Comparison of ENCODE assay signal across 33 mouse cellular contexts in genomic region chr6:98513217-98513616, GRCm38 (mm10).
DNase-seq lines count a peak whose midpoint lies in the region; ATAC-seq and TF ChIP-seq lines count a peak whose summit lies in the region.
"Had no signal": no experiment of that assay in that cellular context is flagged by ENCODE, and none has a peak within 500 bp of the region (broad histone marks: within the 10 kb centered on the region; RNA-seq: fewer than 3 reads in every experiment).

No protein-coding gene starts in this region.

- TF ChIP-seq POLR2A in liver, adult 2 months (IDR thresholded peaks at IDR 0.05; ENCODE audit: extremely low read depth, insufficient read depth, low read length), result no peak

- POLR2A ChIA-PET in Patski (lab: Charles Lee), result interaction anchor here (0.6 kb wide), 2 partner anchors 888 to 1067 kb away, joined by 3 to 4 read pairs; no protein-coding TSS in a partner anchor

- no peak overlapping the region for H3K27ac ChIP-seq in liver, adult 2 months (replicated peaks; ENCODE audit: insufficient read depth, low read depth, low read length)
- H3K27ac ChIP-seq in liver, embryonic 11.5 days (ENCODE audit: low read depth, low read length), result no peak overlapping the region
- no peak overlapping the region for H3K27ac ChIP-seq in neural tube, embryonic 15.5 days (replicated peaks)
- H3K27ac ChIP-seq in forebrain, postnatal 0 days (ENCODE audit: low read depth, low read length), result no peak overlapping the region
- H3K27ac ChIP-seq: hindbrain, embryonic 12.5 days; hindbrain, postnatal 0 days; intestine, embryonic 15.5 days; kidney, postnatal 0 days; limb, embryonic 10.5 days; limb, embryonic 15.5 days; liver, embryonic 15.5 days; midbrain, embryonic 10.5 days; neural tube, embryonic 13.5 days had no signal

- H3K4me1 ChIP-seq in liver, adult 2 months (ENCODE audit: control insufficient read depth, insufficient read depth, low read length), result no peaks in the 10 kb centered on the region
- H3K4me1 ChIP-seq in liver, embryonic 11.5 days (replicated peaks; ENCODE audit: control insufficient read depth, insufficient read depth, low read length), result no peaks in the 10 kb centered on the region
- H3K4me1 ChIP-seq in neural tube, embryonic 15.5 days, result no peaks in the 10 kb centered on the region
- H3K4me1 ChIP-seq in forebrain, postnatal 0 days (ENCODE audit: insufficient read depth), result no peaks in the 10 kb centered on the region
- H3K4me1 ChIP-seq: intestine, embryonic 15.5 days; limb, embryonic 10.5 days; liver, embryonic 15.5 days had no signal

- DNase-seq in liver, adult 2 months (ENCODE audit: extremely low read depth, low read depth, low spot score), result peak; percentile 17
- DNase-seq in liver, embryonic 11.5 days (ENCODE audit: low spot score), result no peak
- DNase-seq in Patski (ENCODE audit: low read depth, low spot score), result peak; percentile 9
- DNase-seq in skeletal muscle tissue, adult 2 months (ENCODE audit: low read depth, low spot score), result peak; percentile 3
- no peak for DNase-seq in spleen, postnatal 10 days (ENCODE audit: low spot score in 2 of 2)
- no peak for DNase-seq in forebrain, postnatal 0 days
- DNase-seq: adrenal gland, postnatal 14 days; B cell, adult 2 months; cerebellum, adult 18-20 months; cerebellum, postnatal 10 days; gastrocnemius, postnatal 36 days; heart, adult 18-20 months; heart, postnatal 36 days; kidney, adult 2 months; kidney, postnatal 4 days; lung, postnatal 4 days; thymus, adult 18-20 months; thymus, postnatal 25 days had no signal

- H3K4me2 ChIP-seq in liver, embryonic 11.5 days, result no peak overlapping the region
- no peak overlapping the region for H3K4me2 ChIP-seq in neural tube, embryonic 15.5 days
- H3K4me2 ChIP-seq in forebrain, postnatal 0 days (ENCODE audit: low read depth), result no peak overlapping the region
- H3K4me2 ChIP-seq: heart, embryonic 11.5 days; hindbrain, embryonic 12.5 days; intestine, embryonic 15.5 days; limb, embryonic 15.5 days; liver, embryonic 15.5 days; neural tube, embryonic 13.5 days had no signal

- H3ac ChIP-seq in C2C12 (ENCODE audit: control insufficient read depth, insufficient read length, low read depth), result no peak overlapping the region

- TF ChIP-seq CTCF in liver, adult 2 months (IDR thresholded peaks at IDR 0.05; ENCODE audit: low read depth, low read length), result no peak
- TF ChIP-seq CTCF in C2C12 (IDR thresholded peaks at IDR 0.05; ENCODE audit: control insufficient read depth, insufficient read depth, insufficient read length), result no peak
- TF ChIP-seq CTCF in Patski (IDR thresholded peaks at IDR 0.05), result no peak
- no peak for TF ChIP-seq CTCF in forebrain, postnatal 0 days (IDR thresholded peaks at IDR 0.05; ENCODE audit: low read depth)

- H3K27me3 ChIP-seq in liver, adult 2 months (ENCODE audit: control insufficient read depth, insufficient read depth, low read length), result no peaks in the 10 kb centered on the region
- no peaks in the 10 kb centered on the region for H3K27me3 ChIP-seq in liver, embryonic 11.5 days (replicated peaks; ENCODE audit: control insufficient read depth, insufficient read depth, low read length)
- H3K27me3 ChIP-seq in C2C12 (ENCODE audit: control insufficient read depth, insufficient read depth, insufficient read length) (no peaks in the 10 kb centered on the region), Patski (peaks cover 5% of the 10 kb centered on the region)
- H3K27me3 ChIP-seq in neural tube, embryonic 15.5 days (replicated peaks), result no peaks in the 10 kb centered on the region
- no peaks in the 10 kb centered on the region for H3K27me3 ChIP-seq in forebrain, postnatal 0 days (ENCODE audit: insufficient read depth, low read length)
- H3K27me3 ChIP-seq: hindbrain, embryonic 12.5 days; intestine, embryonic 15.5 days; limb, embryonic 15.5 days; liver, embryonic 15.5 days; neural tube, embryonic 13.5 days had no signal

- ATAC-seq in liver, embryonic 11.5 days (replicated peaks; ENCODE audit: low FRiP score), result no peak
- no peak for ATAC-seq in Patski
- no peak for ATAC-seq in neural tube, embryonic 15.5 days (ENCODE audit: low FRiP score)
- no peak for ATAC-seq in forebrain, postnatal 0 days
- ATAC-seq: forebrain, embryonic 16.5 days; hindbrain, postnatal 0 days; intestine, embryonic 15.5 days had no signal

- no peak overlapping the region for H3K4me3 ChIP-seq in liver, adult 2 months (ENCODE audit: insufficient read depth, low read depth, low read length)
- H3K4me3 ChIP-seq in liver, embryonic 11.5 days (ENCODE audit: low read depth, low read length), result no peak overlapping the region
- H3K4me3 ChIP-seq in C2C12 (ENCODE audit: insufficient read depth, poor library complexity, severe bottlenecking), result no peak overlapping the region
- H3K4me3 ChIP-seq in neural tube, embryonic 15.5 days (replicated peaks), result no peak overlapping the region
- H3K4me3 ChIP-seq in forebrain, postnatal 0 days (ENCODE audit: low read depth, low read length), result no peak overlapping the region
- H3K4me3 ChIP-seq: erythroblast, embryonic 14.5 days; hindbrain, embryonic 12.5 days; intestine, embryonic 15.5 days; limb, embryonic 10.5 days; limb, embryonic 15.5 days; liver, embryonic 15.5 days; midbrain, embryonic 10.5 days; neural tube, embryonic 13.5 days had no signal

- no peaks in the 10 kb centered on the region for H3K79me3 ChIP-seq in C2C12 (ENCODE audit: low read depth)

- CTCF ChIA-PET in Patski (lab: Charles Lee), result no interaction called here

- WGBS in liver, adult 2 months, result 35% methylated on average over 3 of the region's 3 CpGs
- 32% methylated on average over 3 of the region's 3 CpGs for WGBS in liver, embryonic 11.5 days
- 51% methylated on average over 3 of the region's 3 CpGs for WGBS in neural tube, embryonic 15.5 days
- 31% methylated on average over 3 of the region's 3 CpGs for WGBS in forebrain, postnatal 0 days

- in situ Hi-C loops in Patski (cut with MboI; ENCODE audit: low pct_unique_long_range_greater_than_20kb), result no loop called here

- no peak overlapping the region for H3K9ac ChIP-seq in liver, adult 2 months (ENCODE audit: low read depth, low read length)
- H3K9ac ChIP-seq in liver, embryonic 11.5 days (ENCODE audit: low read depth, low read length), result no peak overlapping the region
- no peak overlapping the region for H3K9ac ChIP-seq in neural tube, embryonic 15.5 days (replicated peaks)
- no peak overlapping the region for H3K9ac ChIP-seq in forebrain, postnatal 0 days
- H3K9ac ChIP-seq: hindbrain, embryonic 12.5 days; intestine, embryonic 15.5 days; limb, embryonic 15.5 days; liver, embryonic 15.5 days; neural tube, embryonic 13.5 days had no signal

- no peaks in the 10 kb centered on the region for H3K9me3 ChIP-seq in liver, embryonic 11.5 days (ENCODE audit: control insufficient read depth, low read length)
- H3K9me3 ChIP-seq in neural tube, embryonic 15.5 days (replicated peaks), result no peaks in the 10 kb centered on the region
- no peaks in the 10 kb centered on the region for H3K9me3 ChIP-seq in forebrain, postnatal 0 days (ENCODE audit: low read length)
- H3K9me3 ChIP-seq: hindbrain, embryonic 12.5 days; intestine, embryonic 15.5 days; limb, embryonic 10.5 days; limb, embryonic 15.5 days; liver, embryonic 15.5 days; midbrain, embryonic 10.5 days; neural tube, embryonic 13.5 days had no signal

- no peaks in the 10 kb centered on the region for H3K79me2 ChIP-seq in liver, adult 2 months (ENCODE audit: control insufficient read depth, insufficient read depth, low read length)
- H3K79me2 ChIP-seq in C2C12 (ENCODE audit: control insufficient read depth, insufficient read depth), result no peaks in the 10 kb centered on the region

- H3K36me3 ChIP-seq in liver, adult 2 months (ENCODE audit: control insufficient read depth, insufficient read depth, low read length), result no peaks in the 10 kb centered on the region
- no peaks in the 10 kb centered on the region for H3K36me3 ChIP-seq in liver, embryonic 11.5 days (ENCODE audit: control insufficient read depth, insufficient read depth, low read length)
- H3K36me3 ChIP-seq in C2C12 (ENCODE audit: control insufficient read depth, insufficient read depth), result no peaks in the 10 kb centered on the region
- H3K36me3 ChIP-seq in neural tube, embryonic 15.5 days, result no peaks in the 10 kb centered on the region
- H3K36me3 ChIP-seq in forebrain, postnatal 0 days (ENCODE audit: insufficient read depth), result no peaks in the 10 kb centered on the region
- H3K36me3 ChIP-seq: G1E; hindbrain, embryonic 12.5 days; intestine, embryonic 15.5 days; limb, embryonic 10.5 days; limb, embryonic 15.5 days; liver, embryonic 15.5 days; midbrain, embryonic 10.5 days; neural tube, embryonic 13.5 days had no signal

TF ChIP-seq in C2C12, 6 proteins besides CTCF, POLR2A, EP300 and RAD21:
- TF ChIP-seq CEBPB (IDR thresholded peaks at IDR 0.05; ENCODE audit: low read depth), result no peak
- no peak for TF ChIP-seq MYOG (IDR thresholded peaks at IDR 0.05; ENCODE audit: control insufficient read depth, extremely low read depth, insufficient read length)
- TF ChIP-seq MAX (IDR thresholded peaks at IDR 0.05), result no peak
- TF ChIP-seq MYOD1 (IDR thresholded peaks at IDR 0.05; ENCODE audit: control insufficient read depth, insufficient read length, low read depth), result no peak
- no peak for TF ChIP-seq FOSL1 (IDR thresholded peaks at IDR 0.05; ENCODE audit: insufficient read depth, low read length, poor library complexity, severe bottlenecking)
- TF ChIP-seq USF1 (IDR thresholded peaks at IDR 0.05; ENCODE audit: low read depth), result peak; percentile 71
TF ChIP-seq in C2C12: peak in this region for 1.

Comparison
In these comparisons a context has a peak if more than half of its experiments do, and no peak if none do; other contexts are left out.
1. DNase-seq: peak in liver, adult 2 months (single experiment), Patski (single experiment) and skeletal muscle tissue, adult 2 months (single experiment); none in liver, embryonic 11.5 days (single experiment), spleen, postnatal 10 days (0 of 2) and forebrain, postnatal 0 days (single experiment).